Mouse (Mus musculus) adrenal gland (tissue): Measurements from ENCODE around the gene Rplp1.

Source experiments
- intact Hi-C: fragments of 180-260 bp; cut with DNase I; formaldehyde crosslinking; loops from one replicate; pipeline ENCODE4 v1.15.1; 2025

Rplp1 gene

GRCm38 (mm10) chr9:61914917-61915300, 567 bp upstream of the Rplp1 start:
- intact Hi-C loops, result no loop called here

GRCm38 (mm10) chr9:61911300-61912128, 2.8 kb downstream of the Rplp1 start:
- intact Hi-C loops, result no loop called here

- intact Hi-C loops, result no loop called here
Observed at GRCm38 (mm10) chr9:61910526-61911256, 3.7 kb downstream of the Rplp1 start.

DNA sequence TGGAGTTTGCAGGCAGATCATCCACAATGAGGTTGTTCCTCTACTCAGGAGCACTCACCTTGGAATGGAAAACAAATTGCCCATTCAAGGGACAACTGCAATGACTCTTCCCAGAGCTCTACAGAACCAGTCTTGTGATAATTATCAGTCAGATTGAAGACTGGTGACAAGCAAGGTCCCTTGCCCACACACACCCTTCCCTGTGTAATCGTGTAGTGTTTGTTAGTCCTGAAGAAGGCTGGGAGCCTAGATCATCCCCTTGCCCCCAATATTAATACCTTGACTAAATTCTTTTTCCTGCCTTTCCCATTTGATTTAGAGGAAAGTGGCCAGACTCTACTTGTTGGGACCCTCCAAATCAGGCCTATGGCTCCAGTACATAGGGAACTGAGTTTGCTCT, 4.7 kb downstream of the Rplp1 start:
- intact Hi-C loops, result no loop called here

- intact Hi-C loops, result no loop called here
Observed at GRCm38 (mm10) chr9:61908832-61909407, 5.4 kb downstream of the Rplp1 start.

- intact Hi-C loops, result no loop called here
Observed at GRCm38 (mm10) chr9:61908341-61908740, 6.0 kb downstream of the Rplp1 start.

DNA sequence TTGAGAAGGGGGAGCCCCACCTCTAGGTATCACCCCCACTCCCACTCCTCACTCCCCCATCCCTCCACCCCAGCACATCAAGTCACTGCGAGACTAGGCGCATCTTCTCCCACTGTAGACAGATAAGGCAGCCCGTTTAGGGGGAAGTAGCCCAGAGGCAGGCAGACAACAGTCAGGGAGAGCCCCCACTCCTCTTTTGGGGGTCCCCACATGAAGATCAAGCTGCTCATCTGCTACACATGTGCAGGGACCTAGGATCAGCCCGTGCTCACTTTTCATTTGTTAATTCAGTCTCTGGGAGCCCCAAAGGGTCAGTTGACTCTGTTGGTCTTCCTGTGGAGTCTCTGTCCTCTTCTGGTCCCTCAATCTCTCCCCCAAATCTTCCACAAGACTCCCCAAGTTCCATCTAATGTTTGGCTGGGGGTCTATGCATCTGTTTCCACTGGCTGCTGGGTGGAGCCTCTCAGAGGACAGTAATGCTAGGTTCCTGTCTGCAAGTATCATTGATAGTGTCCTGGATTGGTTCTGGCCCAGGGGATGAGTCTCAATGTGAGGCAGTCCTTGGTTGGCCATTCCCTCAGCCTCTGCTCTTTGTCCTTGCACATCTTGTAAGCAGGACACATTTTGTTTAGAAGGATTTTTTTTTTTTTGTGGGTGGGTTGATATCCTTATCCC, 6.6 kb downstream of the Rplp1 start:
- intact Hi-C loops, result no loop called here

DNA sequence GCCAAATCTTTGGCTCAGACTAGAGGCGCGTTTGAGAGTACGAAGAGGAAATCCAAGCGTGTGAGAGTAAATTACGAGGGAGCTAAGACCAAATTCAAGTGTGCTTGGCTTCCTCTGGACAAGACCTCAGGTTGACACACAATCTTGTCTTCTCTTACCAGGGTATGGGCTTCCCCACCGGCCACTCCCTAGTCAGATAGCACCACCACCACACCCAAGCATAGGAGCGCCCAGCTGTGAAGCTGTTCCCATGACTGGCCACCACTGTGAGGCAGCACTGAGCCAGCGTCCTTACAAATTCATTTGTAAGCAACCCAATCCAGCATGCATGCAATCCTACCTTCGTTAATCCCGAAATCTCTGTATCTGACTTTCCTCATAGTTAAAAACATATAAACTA, 7.4 kb downstream of the Rplp1 start:
- intact Hi-C loops, result no loop called here

DNA sequence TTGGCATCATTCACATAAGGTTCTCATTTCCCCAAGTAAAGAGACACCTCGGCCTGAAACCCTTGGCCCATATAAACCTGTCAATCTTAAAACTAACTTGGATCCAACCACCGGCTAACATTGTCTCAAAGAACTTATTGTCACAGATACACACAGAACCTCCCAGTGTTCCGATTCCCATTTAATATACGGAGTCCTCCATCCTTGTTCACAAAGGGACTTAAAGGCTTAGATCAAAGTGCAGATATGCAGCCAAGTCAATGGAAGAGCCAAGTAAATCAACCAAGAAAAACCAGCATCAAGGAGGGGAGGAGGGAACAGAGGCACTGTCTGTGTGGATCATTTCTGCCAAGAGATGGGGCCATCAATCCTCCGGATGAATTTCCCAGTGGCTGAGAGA, 8.8 kb downstream of the Rplp1 start:
- intact Hi-C loops, result no loop called here

- intact Hi-C loops, result no loop called here
Observed at GRCm38 (mm10) chr9:61904201-61904600, 10.1 kb downstream of the Rplp1 start.

GRCm38 (mm10) chr9:61902445-61902844, 11.9 kb downstream of the Rplp1 start:
- intact Hi-C loops, result no loop called here

GRCm38 (mm10) chr9:61901574-61901973, 12.8 kb downstream of the Rplp1 start:
- intact Hi-C loops, result no loop called here

GRCm38 (mm10) chr9:61899804-61900203, 14.5 kb downstream of the Rplp1 start:
- intact Hi-C loops, result loop anchor here (2.0 to 5.0 kb wide), 2 partner anchors 853 to 1005 kb away; no protein-coding TSS in a partner anchor

DNA sequence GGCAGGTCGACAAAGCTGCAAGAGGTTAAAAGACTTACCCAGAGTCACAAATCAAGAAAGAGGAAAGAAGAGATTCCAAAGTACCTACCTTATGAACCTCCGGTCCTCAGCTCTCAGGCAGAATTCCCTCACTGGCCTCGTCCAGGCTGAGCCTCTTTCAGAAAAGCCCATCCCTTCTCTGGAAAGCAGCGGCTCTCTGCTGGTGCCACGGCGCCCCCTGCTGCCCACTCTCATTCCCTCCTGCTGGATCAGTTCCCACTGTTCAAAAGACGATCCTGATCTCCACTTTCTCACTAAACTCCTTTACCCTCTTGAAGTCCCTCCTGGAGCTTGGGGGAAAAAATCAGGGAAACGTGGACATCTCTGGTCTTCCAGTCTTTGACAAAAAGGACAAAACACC, 15.9 kb downstream of the Rplp1 start:
- intact Hi-C loops, result loop anchor here (2.0 to 5.0 kb wide), 2 partner anchors 851 to 1004 kb away; no protein-coding TSS in a partner anchor

DNA sequence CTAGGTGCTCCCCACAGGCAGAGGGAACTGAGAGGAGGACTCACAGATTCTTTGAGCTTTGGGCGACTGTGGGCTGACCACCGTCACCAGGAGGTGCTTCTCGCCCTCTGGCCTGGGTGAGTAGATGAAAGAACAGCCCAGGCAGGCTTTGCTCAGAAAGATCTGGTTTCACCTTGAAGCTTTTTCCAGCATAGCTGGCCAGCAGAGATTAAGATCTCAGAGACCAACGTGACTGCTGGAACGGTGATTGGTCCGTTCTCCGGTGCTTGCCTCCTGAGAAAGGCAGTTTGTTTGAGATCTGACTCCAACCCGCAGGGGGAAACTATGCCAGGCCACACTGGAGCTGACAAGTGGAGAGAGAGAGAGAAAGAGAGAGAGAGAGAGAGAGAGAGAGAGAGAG, 19.3 kb downstream of the Rplp1 start:
- intact Hi-C loops, result loop anchor here (5.0 kb wide), 1 partner anchor 848 kb away; no protein-coding TSS in a partner anchor

DNA sequence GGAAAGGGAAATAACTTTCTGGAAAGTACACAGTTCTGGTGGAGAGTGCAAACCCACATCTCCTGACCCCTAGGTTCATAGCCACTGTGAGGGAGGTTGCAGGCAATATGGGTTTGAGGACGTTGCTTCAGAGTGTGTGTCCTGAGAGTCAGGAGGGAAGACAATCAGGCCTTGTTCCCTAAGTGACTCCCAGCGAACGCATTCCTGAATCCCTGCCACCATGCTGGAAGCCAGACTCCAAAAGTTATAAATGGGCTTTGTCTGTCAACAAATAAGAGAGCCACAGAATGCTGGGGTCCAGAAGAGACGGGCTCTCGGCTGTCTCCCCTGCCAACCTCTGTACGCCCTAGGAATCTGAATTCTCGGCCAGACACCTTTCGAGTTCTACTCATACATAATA, 24.5 kb downstream of the Rplp1 start:
- intact Hi-C loops, result no loop called here

- intact Hi-C loops, result no loop called here
Observed at GRCm38 (mm10) chr9:61887661-61888379, 26.5 kb downstream of the Rplp1 start.

GRCm38 (mm10) chr9:61885964-61886363, 28.4 kb downstream of the Rplp1 start:
- intact Hi-C loops, result no loop called here

DNA sequence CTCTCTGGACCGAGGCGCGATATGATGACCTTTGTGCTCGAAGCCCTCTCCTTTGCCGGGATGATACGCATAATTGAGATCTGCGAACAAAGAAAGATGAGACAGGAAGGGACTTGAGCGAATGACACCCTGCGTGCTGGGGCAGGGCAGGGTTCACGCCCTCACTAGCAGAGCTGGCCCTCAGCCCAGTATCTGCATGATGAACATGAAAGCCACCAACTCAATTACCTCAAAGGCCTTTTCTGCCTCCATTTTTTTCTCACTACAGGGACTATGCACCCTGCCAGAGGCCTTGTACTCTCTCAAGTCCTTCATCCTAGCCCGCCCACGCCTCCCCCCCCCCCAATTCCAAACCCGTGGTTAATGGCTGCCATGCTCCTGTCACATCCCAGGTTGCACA, 29.4 kb downstream of the Rplp1 start:
- intact Hi-C loops, result no loop called here

DNA sequence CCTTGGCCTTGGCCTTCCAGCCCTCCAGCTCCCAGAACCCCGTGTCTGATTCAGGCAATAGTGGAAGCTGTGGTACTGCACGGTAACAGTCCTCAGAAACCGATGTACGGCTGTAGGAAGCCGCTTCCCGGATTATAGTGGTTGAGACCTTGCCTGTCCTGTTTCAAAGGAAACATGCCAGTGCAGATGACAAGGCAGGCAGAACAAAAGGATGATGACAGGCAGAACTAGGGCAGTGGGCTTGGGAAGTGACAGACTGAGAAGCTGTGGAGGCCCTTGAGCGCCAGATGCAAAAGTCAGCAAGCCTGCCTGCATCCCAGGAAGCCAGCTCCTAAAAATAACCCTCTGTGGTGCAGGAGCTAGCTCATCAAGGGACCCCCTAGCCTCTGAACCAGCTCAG, 30.0 kb downstream of the Rplp1 start:
- intact Hi-C loops, result no loop called here

GRCm38 (mm10) chr9:61882179-61882578, 32.2 kb downstream of the Rplp1 start:
- intact Hi-C loops, result no loop called here
